Mouse (Mus musculus): ENCODE measurements around the gene Kat2a. TPM values are rescaled to one million over a fixed set of nuclear protein-coding genes. Genes with fewer than 3 reads are reported as not detected.
A peak's percentile ranks its signal among the peaks of the same experiment; 100 is the strongest.

Kat2a gene
- total and polyA plus RNA-seq, 3 experiments, result 18.8 to 94.2 (median 46.8) TPM

DNA sequence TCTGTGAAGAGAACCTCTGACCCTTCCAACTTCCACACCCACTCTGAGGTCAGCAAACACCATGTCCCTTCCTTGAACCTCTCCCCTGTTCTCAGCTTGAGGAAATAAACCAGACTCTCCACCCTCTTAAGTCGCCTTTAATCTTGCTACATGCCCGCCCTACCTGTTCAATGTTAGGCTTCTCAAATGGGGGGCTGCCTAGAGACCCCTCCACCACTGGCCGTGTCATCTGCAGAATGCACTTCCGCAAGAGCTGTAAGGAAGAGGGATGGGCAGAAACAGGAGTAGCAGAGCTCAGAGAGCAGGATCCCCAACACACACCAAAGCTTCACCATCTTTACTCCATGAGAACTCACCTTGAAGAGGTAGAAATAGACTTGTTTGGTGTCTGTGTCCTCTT is 1.3 kb downstream of the Kat2a start:
- DNase-seq (ENCODE audit: low spot score) (no peak), ATAC-seq (ENCODE audit: extremely low read depth, insufficient number of reproducible peaks, low FRiP score, poor library complexity, severe bottlenecking) (no peak)
- Histone ChIP-seq H3K9me3 (replicated peaks) (no peaks in the 10 kb centered on the region), H3K4me1 (ENCODE audit: insufficient read depth, low read depth, low read length) (peaks cover 58% of the 10 kb centered on the region), H3K4me3 (ENCODE audit: low read depth, low read length) (peak overlapping the region; percentile 92; the same call in 1 of the 2 replicates), H3K36me3 (replicated peaks) (peaks cover 81% of the 10 kb centered on the region), H3K27me3 (ENCODE audit: insufficient read depth, low read length) (no peaks in the 10 kb centered on the region)
- TF ChIP-seq GATA1 (IDR thresholded peaks at IDR 0.05; ENCODE audit: borderline replicate concordance, low read length) (no peak), CTCF (IDR thresholded peaks at IDR 0.05; ENCODE audit: low read depth, low read length) (no peak), POLR2AphosphoS5 (IDR thresholded peaks at IDR 0.05; ENCODE audit: insufficient replicate concordance, low read depth, low read length) (no peak), TAL1 (conservative IDR thresholded peaks at IDR 0.05; ENCODE audit: low read depth, low read length) (no peak), GATA2 (IDR thresholded peaks at IDR 0.05; ENCODE audit: borderline replicate concordance, low read depth, low read length) (no peak)

- DNase-seq (ENCODE audit: low spot score) (no peak), ATAC-seq (ENCODE audit: extremely low read depth, insufficient number of reproducible peaks, low FRiP score, poor library complexity, severe bottlenecking) (no peak)
- H3K4me1 ChIP-seq (ENCODE audit: insufficient read depth, low read depth, low read length), result peaks cover 56% of the 10 kb centered on the region
- H3K4me3 ChIP-seq (ENCODE audit: low read depth, low read length), result no peak overlapping the region
- TF ChIP-seq GATA2 (IDR thresholded peaks at IDR 0.05; ENCODE audit: borderline replicate concordance, low read depth, low read length) (no peak), GATA1 (IDR thresholded peaks at IDR 0.05; ENCODE audit: borderline replicate concordance, low read length) (no peak), CTCF (IDR thresholded peaks at IDR 0.05; ENCODE audit: low read depth, low read length) (no peak), POLR2AphosphoS5 (IDR thresholded peaks at IDR 0.05; ENCODE audit: insufficient replicate concordance, low read depth, low read length) (no peak), TAL1 (conservative IDR thresholded peaks at IDR 0.05; ENCODE audit: low read depth, low read length) (no peak)
- peaks cover 81% of the 10 kb centered on the region for H3K36me3 ChIP-seq (replicated peaks)
- no peaks in the 10 kb centered on the region for H3K9me3 ChIP-seq (replicated peaks)
- no peaks in the 10 kb centered on the region for H3K27me3 ChIP-seq (ENCODE audit: insufficient read depth, low read length)
Measured at GRCm38 (mm10) chr11:100710528-100710927, 1.7 kb downstream of the Kat2a start.

- Histone ChIP-seq H3K36me3 (replicated peaks) (peaks cover 81% of the 10 kb centered on the region), H3K9me3 (replicated peaks) (no peaks in the 10 kb centered on the region), H3K4me3 (ENCODE audit: low read depth, low read length) (no peak overlapping the region), H3K27me3 (ENCODE audit: insufficient read depth, low read length) (no peaks in the 10 kb centered on the region; the same call in 1 of the 2 replicates), H3K4me1 (ENCODE audit: insufficient read depth, low read depth, low read length) (peaks cover 49% of the 10 kb centered on the region)
- no peak for TF ChIP-seq POLR2AphosphoS5 (IDR thresholded peaks at IDR 0.05; ENCODE audit: insufficient replicate concordance, low read depth, low read length)
- TF ChIP-seq TAL1 (conservative IDR thresholded peaks at IDR 0.05; ENCODE audit: low read depth, low read length), result no peak
- no peak for TF ChIP-seq GATA1 (IDR thresholded peaks at IDR 0.05; ENCODE audit: borderline replicate concordance, low read length)
- TF ChIP-seq CTCF (IDR thresholded peaks at IDR 0.05; ENCODE audit: low read depth, low read length), result no peak
- TF ChIP-seq GATA2 (IDR thresholded peaks at IDR 0.05; ENCODE audit: borderline replicate concordance, low read depth, low read length), result no peak
- ATAC-seq (ENCODE audit: extremely low read depth, insufficient number of reproducible peaks, low FRiP score, poor library complexity, severe bottlenecking) (no peak), DNase-seq (ENCODE audit: low spot score) (no peak)
Measured at GRCm38 (mm10) chr11:100709201-100709810, 3.0 kb downstream of the Kat2a start.

- H3K9me3 ChIP-seq (replicated peaks), result no peaks in the 10 kb centered on the region
- no peak overlapping the region for H3K4me3 ChIP-seq (ENCODE audit: low read depth, low read length)
- peaks cover 49% of the 10 kb centered on the region for H3K4me1 ChIP-seq (ENCODE audit: insufficient read depth, low read depth, low read length)
- TF ChIP-seq GATA2 (IDR thresholded peaks at IDR 0.05; ENCODE audit: borderline replicate concordance, low read depth, low read length) (no peak), POLR2AphosphoS5 (IDR thresholded peaks at IDR 0.05; ENCODE audit: insufficient replicate concordance, low read depth, low read length) (no peak), CTCF (IDR thresholded peaks at IDR 0.05; ENCODE audit: low read depth, low read length) (no peak), GATA1 (IDR thresholded peaks at IDR 0.05; ENCODE audit: borderline replicate concordance, low read length) (no peak), TAL1 (conservative IDR thresholded peaks at IDR 0.05; ENCODE audit: low read depth, low read length) (no peak)
- peaks cover 84% of the 10 kb centered on the region for H3K36me3 ChIP-seq (replicated peaks)
- DNase-seq (ENCODE audit: low spot score) (no peak), ATAC-seq (ENCODE audit: extremely low read depth, insufficient number of reproducible peaks, low FRiP score, poor library complexity, severe bottlenecking) (no peak)
- H3K27me3 ChIP-seq (ENCODE audit: insufficient read depth, low read length), result no peaks in the 10 kb centered on the region; the same call in 1 of the 2 replicates
Measured at GRCm38 (mm10) chr11:100705095-100705747, 7.0 kb downstream of the Kat2a start.

- Histone ChIP-seq H3K27me3 (ENCODE audit: insufficient read depth, low read length) (no peaks in the 10 kb centered on the region; the same call in 1 of the 2 replicates), H3K9me3 (replicated peaks) (no peaks in the 10 kb centered on the region), H3K36me3 (replicated peaks) (peaks cover 77% of the 10 kb centered on the region), H3K4me1 (ENCODE audit: insufficient read depth, low read depth, low read length) (peaks cover 48% of the 10 kb centered on the region), H3K4me3 (ENCODE audit: low read depth, low read length) (peak within 1 kb of the TSS; percentile 29; the same call in 1 of the 2 replicates)
- ATAC-seq (ENCODE audit: extremely low read depth, insufficient number of reproducible peaks, low FRiP score, poor library complexity, severe bottlenecking), result peak; percentile 22; the same call in 1 of the 2 replicates
- peak; percentile 23 for DNase-seq (ENCODE audit: low spot score)
- TF ChIP-seq TAL1 (conservative IDR thresholded peaks at IDR 0.05; ENCODE audit: low read depth, low read length) (no peak), GATA1 (IDR thresholded peaks at IDR 0.05; ENCODE audit: borderline replicate concordance, low read length) (no peak), POLR2AphosphoS5 (IDR thresholded peaks at IDR 0.05; ENCODE audit: insufficient replicate concordance, low read depth, low read length) (no peak), GATA2 (IDR thresholded peaks at IDR 0.05; ENCODE audit: borderline replicate concordance, low read depth, low read length) (no peak), CTCF (IDR thresholded peaks at IDR 0.05; ENCODE audit: low read depth, low read length) (no peak)
Measured at GRCm38 (mm10) chr11:100703851-100704531, 8.3 kb downstream of the Kat2a start, which contains the start of gene Dhx58. Dhx58 (minus strand) TSS chr11:100704271.

DNA sequence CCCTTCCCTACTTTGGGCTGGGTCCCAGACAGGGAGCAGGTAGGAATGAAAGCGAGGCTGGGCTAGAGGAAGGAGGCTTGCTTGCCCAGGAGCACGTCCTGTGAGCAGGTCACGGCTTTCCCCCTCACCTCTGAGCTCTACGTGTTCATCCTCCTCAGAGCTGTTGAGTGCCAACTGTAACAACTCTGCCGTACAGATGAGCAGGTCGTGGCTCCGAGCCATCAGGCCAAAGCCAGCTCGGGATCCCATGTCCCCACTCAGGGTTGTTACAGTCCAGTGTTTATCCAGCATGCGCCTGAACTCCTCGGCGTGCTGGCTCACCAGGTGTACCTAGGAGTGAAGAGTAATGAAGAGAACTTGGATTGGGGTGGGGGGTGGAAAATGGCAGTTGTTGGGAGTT is 8.9 kb downstream of the Kat2a start:
- Histone ChIP-seq H3K27me3 (ENCODE audit: insufficient read depth, low read length) (no peaks in the 10 kb centered on the region; the same call in 1 of the 2 replicates), H3K4me3 (ENCODE audit: low read depth, low read length) (no peak overlapping the region; the same call in 1 of the 2 replicates), H3K9me3 (replicated peaks) (no peaks in the 10 kb centered on the region), H3K4me1 (ENCODE audit: insufficient read depth, low read depth, low read length) (peaks cover 44% of the 10 kb centered on the region), H3K36me3 (replicated peaks) (peaks cover 75% of the 10 kb centered on the region)
- TF ChIP-seq TAL1 (conservative IDR thresholded peaks at IDR 0.05; ENCODE audit: low read depth, low read length) (no peak), GATA1 (IDR thresholded peaks at IDR 0.05; ENCODE audit: borderline replicate concordance, low read length) (no peak), CTCF (IDR thresholded peaks at IDR 0.05; ENCODE audit: low read depth, low read length) (no peak), POLR2AphosphoS5 (IDR thresholded peaks at IDR 0.05; ENCODE audit: insufficient replicate concordance, low read depth, low read length) (no peak)
- DNase-seq (ENCODE audit: low spot score), result no peak
- ATAC-seq (ENCODE audit: extremely low read depth, insufficient number of reproducible peaks, low FRiP score, poor library complexity, severe bottlenecking), result no peak
